Mouse (Mus musculus): ENCODE measurements around the gene Olfr574. TPM values are rescaled to one million over a fixed set of nuclear protein-coding genes. Genes with fewer than 3 reads are reported as not detected.

Olfr574 gene
- not detected in 2 replicates for polyA plus RNA-seq (2014; fragmentation: Nextera tagmentation; extraction: Ambion mirVana)

DNA sequence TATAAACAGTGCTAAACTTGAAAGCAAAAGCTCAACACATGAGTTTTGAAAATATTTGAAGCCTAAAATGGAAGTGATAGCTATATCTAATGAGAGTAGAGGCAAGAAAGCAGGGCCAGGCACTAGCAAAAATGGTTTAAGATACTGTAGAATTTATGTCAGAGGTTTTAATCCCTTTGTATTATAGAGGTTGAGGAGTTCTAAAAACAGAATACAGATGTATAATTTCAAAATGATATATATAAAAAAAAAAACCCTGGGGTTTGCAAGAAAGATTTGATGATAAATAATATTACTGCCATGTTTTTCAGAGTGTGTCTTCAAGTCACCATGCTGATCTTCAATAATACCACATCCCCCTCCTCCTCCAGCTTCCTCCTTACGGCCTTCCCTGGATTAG is at the start of gene Olfr574:
TSS of gene Olfr574 (plus strand) at position 301 of the 400 bp plus-strand sequence.
- H3K4me1 ChIP-seq (ENCODE audit: control insufficient read depth, insufficient read depth, low read length) = no peaks in the 10 kb centered on the region
- no peak within 1 kb of the TSS for H3K27ac ChIP-seq (ENCODE audit: low read depth, low read length)
- H3K9ac ChIP-seq (ENCODE audit: low read length) = no peak within 1 kb of the TSS
- ATAC-seq (no peak), DNase-seq (ENCODE audit: low spot score) (no peak)
- H3K4me3 ChIP-seq (ENCODE audit: low read depth, low read length) = no peak within 1 kb of the TSS
- no peaks in the 10 kb centered on the region for H3K36me3 ChIP-seq (ENCODE audit: control insufficient read depth, insufficient read depth, low read length)
- H3K4me2 ChIP-seq (ENCODE audit: low read length) = no peak within 1 kb of the TSS
- no peaks in the 10 kb centered on the region for H3K9me3 ChIP-seq (replicated peaks; ENCODE audit: control insufficient read depth, low read length)
- 100% methylated on average over 1 of the region's 1 CpGs for WGBS
- H3K27me3 ChIP-seq (replicated peaks; ENCODE audit: control insufficient read depth, insufficient read depth, low read length) = no peaks in the 10 kb centered on the region

DNA sequence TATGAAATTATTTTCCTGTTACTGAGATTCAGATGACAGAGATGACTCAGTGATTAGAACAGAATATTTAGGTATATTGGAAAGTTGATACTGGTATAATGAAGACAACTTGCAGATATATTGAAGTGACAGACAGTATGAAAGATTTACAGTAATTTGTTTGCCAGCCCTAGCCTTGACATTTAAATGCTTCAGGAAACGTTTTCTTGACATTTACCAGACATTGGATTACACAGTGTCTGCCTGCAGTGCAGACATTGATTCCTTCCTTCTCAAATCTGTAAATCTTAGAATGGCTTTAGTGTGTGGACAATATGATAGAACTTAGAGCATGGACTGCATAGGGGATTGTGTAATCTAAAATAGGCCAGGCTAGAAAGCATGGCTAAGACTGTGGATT is 33.0 kb upstream of the Olfr574 start:
- Histone ChIP-seq H3K9ac (ENCODE audit: low read length) (no peak overlapping the region), H3K36me3 (ENCODE audit: control insufficient read depth, insufficient read depth, low read length) (no peaks in the 10 kb centered on the region), H3K9me3 (replicated peaks; ENCODE audit: control insufficient read depth, low read length) (no peaks in the 10 kb centered on the region), H3K27ac (ENCODE audit: low read depth, low read length) (no peak overlapping the region), H3K4me3 (ENCODE audit: low read depth, low read length) (no peak overlapping the region), H3K4me2 (ENCODE audit: low read length) (no peak overlapping the region), H3K4me1 (ENCODE audit: control insufficient read depth, insufficient read depth, low read length) (no peaks in the 10 kb centered on the region), H3K27me3 (replicated peaks; ENCODE audit: control insufficient read depth, insufficient read depth, low read length) (no peaks in the 10 kb centered on the region)
- 56% methylated on average over 1 of the region's 1 CpGs for whole genome bisulfite sequencing
- ATAC-seq (no peak), DNase-seq (ENCODE audit: low spot score) (no peak)

DNA sequence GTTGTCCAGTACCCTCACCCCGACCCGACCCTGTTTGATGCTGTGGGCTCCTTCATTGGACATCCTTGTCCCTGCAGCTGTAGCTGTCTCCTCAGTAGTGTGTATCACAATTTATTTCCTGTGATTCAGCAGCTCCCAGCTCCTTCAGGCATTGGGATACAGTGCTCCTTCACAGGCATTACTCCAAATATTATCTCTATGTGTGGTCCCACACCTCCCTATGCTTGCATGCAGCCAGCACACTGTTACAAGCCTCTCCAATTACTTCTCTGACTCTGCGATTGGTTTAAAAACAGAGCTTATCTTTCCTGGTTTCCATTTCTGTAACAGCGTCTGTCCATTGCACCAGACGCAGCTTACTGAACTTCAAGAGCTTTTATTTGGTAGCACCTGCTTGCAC is 31.9 kb upstream of the Olfr574 start:
- WGBS = 80% methylated on average over 5 of the region's 5 CpGs
- no peak overlapping the region for H3K4me2 ChIP-seq (ENCODE audit: low read length)
- no peaks in the 10 kb centered on the region for H3K4me1 ChIP-seq (ENCODE audit: control insufficient read depth, insufficient read depth, low read length)
- H3K36me3 ChIP-seq (ENCODE audit: control insufficient read depth, insufficient read depth, low read length) = no peaks in the 10 kb centered on the region
- no peak overlapping the region for H3K4me3 ChIP-seq (ENCODE audit: low read depth, low read length)
- H3K9ac ChIP-seq (ENCODE audit: low read length) = no peak overlapping the region
- ATAC-seq (no peak), DNase-seq (ENCODE audit: low spot score) (peak; percentile 0)
- H3K27me3 ChIP-seq (replicated peaks; ENCODE audit: control insufficient read depth, insufficient read depth, low read length) = no peaks in the 10 kb centered on the region
- H3K27ac ChIP-seq (ENCODE audit: low read depth, low read length) = no peak overlapping the region
- no peaks in the 10 kb centered on the region for H3K9me3 ChIP-seq (replicated peaks; ENCODE audit: control insufficient read depth, low read length)

DNA sequence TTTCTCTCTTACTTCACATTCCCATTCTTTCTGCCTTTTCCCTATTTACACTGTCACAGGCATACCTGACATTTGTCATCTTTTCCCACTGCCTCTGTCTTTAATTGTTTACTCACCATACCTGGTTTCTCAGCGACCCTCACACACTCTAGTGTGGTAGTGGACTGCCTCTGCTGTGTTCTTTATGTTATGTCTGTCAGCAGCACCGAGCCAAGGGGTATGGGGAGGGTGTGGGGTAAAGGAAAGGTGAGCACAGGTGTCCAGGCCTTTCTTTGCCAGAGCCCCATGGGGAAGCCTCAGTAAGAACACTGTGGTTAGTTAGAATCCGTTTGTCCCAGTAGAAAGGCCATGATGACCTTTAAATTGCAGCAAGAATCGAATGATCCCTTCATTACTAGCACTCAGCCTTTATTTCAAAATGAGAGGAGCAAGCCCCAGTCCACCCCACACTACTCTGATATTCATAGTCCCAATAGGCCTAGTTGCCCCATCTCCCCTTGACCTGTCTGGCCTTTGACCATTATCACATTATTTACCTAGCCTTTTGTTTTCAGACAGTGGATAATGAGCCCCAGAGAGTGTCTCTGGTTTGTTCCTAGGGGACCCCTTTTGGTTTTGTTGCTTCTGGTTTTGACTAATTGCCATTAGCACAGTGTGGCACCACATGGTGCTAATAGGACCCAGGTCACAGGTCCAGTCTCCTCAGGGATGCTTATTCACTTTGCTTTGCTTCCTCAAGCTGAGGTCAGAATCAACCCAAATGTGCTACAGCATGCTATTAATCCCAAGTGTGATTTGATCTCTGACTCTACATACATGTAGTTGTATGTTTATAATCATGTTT is 31.0 kb upstream of the Olfr574 start, which contains the start of gene Olfr571:
TSS of gene Olfr571 (minus strand) at position 505 of the 844 bp plus-strand sequence.
- no peak within 1 kb of the TSS for H3K9ac ChIP-seq (ENCODE audit: low read length)
- H3K4me1 ChIP-seq (ENCODE audit: control insufficient read depth, insufficient read depth, low read length) = no peaks in the 10 kb centered on the region
- H3K4me2 ChIP-seq (ENCODE audit: low read length) = no peak within 1 kb of the TSS
- whole genome bisulfite sequencing = 62% methylated on average over 4 of the region's 4 CpGs
- no peaks in the 10 kb centered on the region for H3K9me3 ChIP-seq (replicated peaks; ENCODE audit: control insufficient read depth, low read length)
- H3K4me3 ChIP-seq (ENCODE audit: low read depth, low read length) = no peak within 1 kb of the TSS
- ATAC-seq (no peak), DNase-seq (ENCODE audit: low spot score) (no peak)
- H3K27me3 ChIP-seq (replicated peaks; ENCODE audit: control insufficient read depth, insufficient read depth, low read length) = no peaks in the 10 kb centered on the region
- H3K36me3 ChIP-seq (ENCODE audit: control insufficient read depth, insufficient read depth, low read length) = no peaks in the 10 kb centered on the region
- H3K27ac ChIP-seq (ENCODE audit: low read depth, low read length) = no peak within 1 kb of the TSS

DNA sequence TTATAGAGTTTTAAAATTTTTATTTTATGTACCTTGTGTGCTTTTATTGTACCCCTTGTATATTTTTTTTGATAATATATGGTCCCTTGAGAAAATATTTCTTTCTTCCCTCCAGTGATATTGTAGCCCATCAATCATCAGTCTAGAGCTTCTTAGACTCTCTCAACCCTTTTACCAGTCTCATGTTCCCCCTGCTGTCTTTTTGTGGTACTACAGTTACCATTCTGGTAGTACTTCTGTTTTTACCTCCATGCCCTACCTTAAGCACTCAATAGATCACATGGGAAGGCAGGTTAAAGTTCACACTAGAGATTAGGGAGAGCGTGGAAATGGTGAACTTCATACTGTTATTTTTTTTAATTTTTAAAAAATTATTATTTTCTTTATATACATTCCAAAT is 28.6 kb upstream of the Olfr574 start:
- DNase-seq (ENCODE audit: low spot score) (peak; percentile 81), ATAC-seq (peak; percentile 60; the same call in 1 of the 2 replicates)
- H3K27ac ChIP-seq (ENCODE audit: low read depth, low read length) = no peak overlapping the region
- H3K4me1 ChIP-seq (ENCODE audit: control insufficient read depth, insufficient read depth, low read length) = no peaks in the 10 kb centered on the region
- no peak overlapping the region for H3K9ac ChIP-seq (ENCODE audit: low read length)
- no peaks in the 10 kb centered on the region for H3K27me3 ChIP-seq (replicated peaks; ENCODE audit: control insufficient read depth, insufficient read depth, low read length)
- 20% methylated on average over 1 of the region's 1 CpGs for WGBS
- H3K9me3 ChIP-seq (replicated peaks; ENCODE audit: control insufficient read depth, low read length) = no peaks in the 10 kb centered on the region
- no peak overlapping the region for H3K4me2 ChIP-seq (ENCODE audit: low read length)
- H3K4me3 ChIP-seq (ENCODE audit: low read depth, low read length) = no peak overlapping the region
- H3K36me3 ChIP-seq (ENCODE audit: control insufficient read depth, insufficient read depth, low read length) = no peaks in the 10 kb centered on the region

DNA sequence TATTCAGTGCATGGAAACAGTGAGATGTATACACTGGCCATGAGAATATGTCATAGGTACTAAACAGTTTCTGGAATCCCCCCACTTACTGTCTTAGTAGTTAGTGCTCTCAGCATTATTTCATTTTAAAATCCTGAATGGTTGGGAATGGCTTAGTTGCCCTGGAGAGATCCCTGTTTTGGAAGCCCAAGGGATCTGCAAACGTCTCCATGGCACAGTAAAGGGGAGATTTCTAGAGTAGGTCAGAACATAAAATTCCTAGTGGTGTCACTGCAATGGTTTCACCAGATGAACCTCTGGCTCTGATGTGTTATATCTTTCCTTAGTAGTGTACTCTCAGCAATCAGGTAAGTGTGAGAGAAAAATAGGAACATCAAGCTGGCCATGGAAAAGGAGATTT is 24.2 kb upstream of the Olfr574 start, which contains the start of gene Olfr572:
TSS of gene Olfr572 (plus strand) at position 301 of the 400 bp plus-strand sequence.
- Histone ChIP-seq H3K9ac (ENCODE audit: low read length) (no peak within 1 kb of the TSS), H3K4me2 (ENCODE audit: low read length) (no peak within 1 kb of the TSS), H3K27me3 (replicated peaks; ENCODE audit: control insufficient read depth, insufficient read depth, low read length) (no peaks in the 10 kb centered on the region), H3K4me3 (ENCODE audit: low read depth, low read length) (no peak within 1 kb of the TSS), H3K36me3 (ENCODE audit: control insufficient read depth, insufficient read depth, low read length) (no peaks in the 10 kb centered on the region), H3K27ac (ENCODE audit: low read depth, low read length) (no peak within 1 kb of the TSS), H3K4me1 (ENCODE audit: control insufficient read depth, insufficient read depth, low read length) (no peaks in the 10 kb centered on the region), H3K9me3 (replicated peaks; ENCODE audit: control insufficient read depth, low read length) (no peaks in the 10 kb centered on the region)
- ATAC-seq (no peak), DNase-seq (ENCODE audit: low spot score) (no peak)
- WGBS = 67% methylated on average over 1 of the region's 1 CpGs

DNA sequence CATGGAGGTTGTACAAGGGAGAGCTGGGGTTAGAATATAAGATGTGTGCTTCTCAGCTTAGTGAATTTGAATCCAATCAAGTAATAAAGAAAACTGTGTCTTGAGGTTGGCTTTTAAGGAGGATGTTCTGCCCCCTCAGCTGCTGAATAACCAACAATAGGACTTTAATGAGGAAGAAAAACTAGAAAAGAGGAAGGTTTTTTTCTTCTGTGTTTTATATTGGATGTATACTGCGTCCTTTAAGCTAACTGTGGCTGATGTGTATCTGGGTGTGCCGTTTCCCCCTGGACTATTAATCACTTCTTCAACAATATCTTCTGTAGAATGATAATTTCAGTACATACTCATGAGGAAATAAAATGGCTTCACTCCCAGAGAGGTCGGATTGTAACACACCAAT is 21.2 kb upstream of the Olfr574 start:
- H3K27me3 ChIP-seq (replicated peaks; ENCODE audit: control insufficient read depth, insufficient read depth, low read length) = no peaks in the 10 kb centered on the region
- no peak overlapping the region for H3K4me2 ChIP-seq (ENCODE audit: low read length)
- no peaks in the 10 kb centered on the region for H3K9me3 ChIP-seq (replicated peaks; ENCODE audit: control insufficient read depth, low read length)
- DNase-seq (ENCODE audit: low spot score) (no peak), ATAC-seq (no peak)
- H3K4me1 ChIP-seq (ENCODE audit: control insufficient read depth, insufficient read depth, low read length) = no peaks in the 10 kb centered on the region
- no peak overlapping the region for H3K4me3 ChIP-seq (ENCODE audit: low read depth, low read length)
- WGBS = 72% methylated on average over 3 of the region's 3 CpGs
- H3K27ac ChIP-seq (ENCODE audit: low read depth, low read length) = no peak overlapping the region
- no peaks in the 10 kb centered on the region for H3K36me3 ChIP-seq (ENCODE audit: control insufficient read depth, insufficient read depth, low read length)
- no peak overlapping the region for H3K9ac ChIP-seq (ENCODE audit: low read length)

DNA sequence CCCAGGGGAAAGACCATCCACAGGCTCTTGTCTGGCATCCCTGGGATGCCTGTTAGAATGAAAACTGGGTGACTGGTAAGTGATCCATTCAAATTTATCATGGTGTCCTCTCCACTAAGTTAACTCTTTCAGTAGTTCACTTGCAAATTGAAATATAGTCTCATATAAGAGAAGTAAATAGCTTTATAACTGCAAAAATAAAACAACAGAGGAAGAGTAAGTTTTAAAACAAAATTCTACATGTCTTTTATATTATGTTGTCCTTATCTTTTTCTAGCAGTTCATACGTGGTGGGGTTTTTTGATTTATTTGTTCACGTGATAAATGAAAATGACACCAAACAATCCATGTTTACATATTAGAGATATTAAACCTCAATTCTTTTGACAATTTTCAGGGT is 5.8 kb upstream of the Olfr574 start, which contains the start of gene Olfr573-ps1:
TSS of gene Olfr573-ps1 (minus strand) at position 101 of the 400 bp plus-strand sequence.
- H3K4me1 ChIP-seq (ENCODE audit: control insufficient read depth, insufficient read depth, low read length) = no peaks in the 10 kb centered on the region
- DNase-seq (ENCODE audit: low spot score) = no peak
- no peak within 1 kb of the TSS for H3K27ac ChIP-seq (ENCODE audit: low read depth, low read length)
- no peaks in the 10 kb centered on the region for H3K9me3 ChIP-seq (replicated peaks; ENCODE audit: control insufficient read depth, low read length)
- no peak within 1 kb of the TSS for H3K4me3 ChIP-seq (ENCODE audit: low read depth, low read length)
- H3K36me3 ChIP-seq (ENCODE audit: control insufficient read depth, insufficient read depth, low read length) = no peaks in the 10 kb centered on the region
- no peaks in the 10 kb centered on the region for H3K27me3 ChIP-seq (replicated peaks; ENCODE audit: control insufficient read depth, insufficient read depth, low read length)
- no peak within 1 kb of the TSS for H3K9ac ChIP-seq (ENCODE audit: low read length)
- ATAC-seq = no peak
- WGBS = 87% methylated on average over 2 of the region's 2 CpGs
- no peak within 1 kb of the TSS for H3K4me2 ChIP-seq (ENCODE audit: low read length)

DNA sequence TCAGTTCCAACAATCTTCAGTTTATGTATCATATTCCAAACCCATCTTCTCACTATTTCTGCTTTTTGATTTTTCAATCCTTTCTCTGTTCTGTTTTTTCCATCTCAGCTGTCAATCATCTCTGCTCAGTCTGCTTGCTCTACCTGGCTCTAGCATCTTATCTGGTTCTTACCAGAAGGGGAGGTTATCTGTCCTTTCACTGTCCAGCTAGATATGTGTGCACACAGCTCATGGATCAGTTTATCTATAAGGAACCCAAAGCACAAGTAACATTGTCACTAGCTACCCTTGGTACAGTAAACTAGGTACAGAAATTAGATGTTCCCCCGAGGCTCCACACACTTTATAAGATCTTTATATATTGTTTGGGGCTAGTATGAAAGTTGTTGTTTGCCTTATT is 4.8 kb upstream of the Olfr574 start:
- ATAC-seq (no peak), DNase-seq (ENCODE audit: low spot score) (no peak)
- Histone ChIP-seq H3K4me3 (ENCODE audit: low read depth, low read length) (no peak overlapping the region), H3K4me1 (ENCODE audit: control insufficient read depth, insufficient read depth, low read length) (no peaks in the 10 kb centered on the region), H3K27ac (ENCODE audit: low read depth, low read length) (no peak overlapping the region), H3K9ac (ENCODE audit: low read length) (no peak overlapping the region), H3K36me3 (ENCODE audit: control insufficient read depth, insufficient read depth, low read length) (no peaks in the 10 kb centered on the region), H3K9me3 (replicated peaks; ENCODE audit: control insufficient read depth, low read length) (no peaks in the 10 kb centered on the region), H3K27me3 (replicated peaks; ENCODE audit: control insufficient read depth, insufficient read depth, low read length) (no peaks in the 10 kb centered on the region), H3K4me2 (ENCODE audit: low read length) (no peak overlapping the region)
- WGBS = 79% methylated on average over 1 of the region's 1 CpGs

All from forebrain, embryonic 14.5 days (tissue).